Mouse (Mus musculus) cortical plate, adult 2 months (tissue): Measurements from ENCODE around the gene E130114P18Rik.

Source experiments
- CTCF ChIP-seq: fragments of 200-500 bp; IDR thresholded peaks from 2 replicates; pipeline ENCODE4 v1.5.1; 2011; ENCODE audit warnings: mild to moderate bottlenecking, control low read depth, low read length; ENCODE audit not compliant: insufficient read depth; ENCODE audit errors: extremely low read depth
- POLR2A ChIP-seq: fragments of 200-500 bp; IDR thresholded peaks from 2 replicates; pipeline ENCODE4 v1.6.1; 2011; ENCODE audit warnings: mild to moderate bottlenecking, low read length, control low read depth; ENCODE audit not compliant: insufficient read depth; ENCODE audit errors: extremely low read depth

DNA sequence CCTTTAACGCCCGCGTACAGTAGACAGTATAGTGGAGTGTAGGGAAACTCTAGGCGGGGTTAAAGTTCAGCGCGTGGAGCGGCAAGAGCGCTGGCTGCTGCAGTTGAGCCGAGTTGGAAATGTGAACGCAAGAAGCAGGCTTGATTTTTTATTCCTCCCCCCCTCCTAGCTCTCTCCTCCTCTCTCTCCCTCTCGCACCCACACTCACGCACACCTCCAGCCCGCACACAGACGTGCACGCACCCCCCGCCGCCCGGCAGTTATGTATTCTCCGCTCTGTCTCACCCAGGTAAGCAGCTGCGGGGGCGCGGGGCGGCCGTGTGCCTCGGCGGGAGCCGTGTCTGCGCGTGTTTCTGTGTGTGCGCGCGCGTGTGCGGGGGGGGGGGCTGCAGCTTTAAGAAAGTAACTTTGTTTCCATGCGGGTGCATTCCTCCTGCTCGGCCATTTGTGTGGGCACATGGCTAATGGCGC is at the start of gene E130114P18Rik:
- no peak for TF ChIP-seq POLR2A
- TF ChIP-seq CTCF: no peak
